Mouse (Mus musculus) frontal cortex, postnatal 14 days (tissue): ENCODE results near the gene Elf3.
"Not testable (repeated sequence)": the region's sequence is repeated elsewhere in the genome, so short reads cannot be mapped to it uniquely, and the experiment has no call there.

ENCODE experiments used
- DNase-seq, 2 experiments: peaks; one replicate each; pipeline ENCODE4 v3.0.0; 2022; ENCODE audit warnings: low spot score in 2 of 2

The Elf3 gene

DNA sequence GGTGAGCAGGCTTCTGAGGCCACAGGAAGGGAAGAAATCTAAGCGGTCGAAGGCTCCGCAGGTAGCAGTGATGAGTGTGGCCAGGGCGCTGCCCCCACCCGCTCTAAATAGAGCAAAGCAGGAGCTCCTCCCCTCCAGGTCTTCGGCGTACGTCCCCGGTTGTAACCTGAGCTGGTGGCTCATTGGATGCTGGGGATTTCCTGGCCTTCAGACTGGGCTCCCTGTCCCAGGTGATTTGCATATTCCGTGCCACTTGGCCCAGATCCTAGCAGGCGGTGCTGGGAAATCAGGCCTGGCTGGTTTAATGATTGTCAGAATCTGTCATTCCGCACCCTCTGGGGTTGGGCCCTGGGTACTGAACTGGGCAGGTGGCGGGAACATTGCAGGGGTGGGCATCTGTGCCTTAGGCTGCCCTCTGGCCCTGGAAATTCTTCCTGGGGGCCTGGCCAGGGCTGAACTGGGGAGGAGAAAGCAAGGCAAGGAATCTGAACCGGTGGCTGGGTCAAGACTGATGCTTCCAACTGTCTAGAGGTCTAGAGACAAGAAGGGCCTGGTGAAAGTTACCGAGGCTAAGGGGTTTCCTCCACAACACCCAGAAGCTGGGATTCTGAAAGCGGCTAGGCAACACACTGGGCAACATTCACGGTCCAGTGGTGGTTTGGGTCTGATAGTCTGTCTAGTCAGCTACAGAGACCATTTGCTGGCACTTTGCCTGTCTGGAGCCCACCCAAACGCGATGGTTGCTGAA, at the start of gene Elf3:
TSS of gene Elf3 (minus strand) at position 189 of the 748 bp plus-strand sequence.
- no peak for DNase-seq

DNA sequence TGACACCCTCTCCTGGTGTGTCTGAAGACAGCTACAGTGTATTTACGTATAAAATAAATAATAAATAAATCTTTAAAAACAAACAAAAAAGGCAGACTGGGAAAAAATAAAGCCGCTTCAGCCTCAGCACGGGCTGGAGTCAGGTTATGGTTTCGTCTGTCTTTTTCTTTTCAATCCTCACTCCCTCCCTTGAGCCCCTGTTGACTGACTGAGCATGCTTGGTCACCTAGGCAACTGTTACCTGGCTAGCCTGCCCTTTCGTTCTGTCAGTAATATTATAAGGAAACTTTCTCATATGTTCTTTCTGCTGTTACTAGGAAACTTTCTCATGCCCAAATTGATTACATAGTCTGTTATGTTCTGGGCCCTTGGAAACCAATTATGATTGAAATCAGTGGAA, 32.5 kb upstream of the Elf3 start:
- no peak for DNase-seq

DNA sequence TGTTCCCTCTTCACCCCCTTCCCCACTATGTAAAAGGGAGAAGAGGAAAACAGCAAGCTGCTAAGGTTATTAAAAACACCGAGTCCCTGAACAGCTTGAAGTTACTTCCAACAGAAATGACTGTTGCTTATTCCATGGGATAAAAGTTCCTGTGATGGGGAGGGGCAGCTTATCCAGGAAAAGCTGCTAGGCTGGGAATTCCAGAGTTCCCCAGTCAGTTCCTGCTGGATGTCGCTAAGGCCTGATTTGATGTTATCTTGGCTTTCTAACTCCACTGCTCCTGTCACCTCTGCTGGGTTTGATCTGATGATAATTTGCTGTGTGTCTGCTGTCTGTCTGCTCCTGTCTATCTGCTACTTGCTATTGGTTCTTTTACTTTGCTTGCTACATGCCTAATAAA, 27.9 kb upstream of the Elf3 start:
- no peak for DNase-seq

DNA sequence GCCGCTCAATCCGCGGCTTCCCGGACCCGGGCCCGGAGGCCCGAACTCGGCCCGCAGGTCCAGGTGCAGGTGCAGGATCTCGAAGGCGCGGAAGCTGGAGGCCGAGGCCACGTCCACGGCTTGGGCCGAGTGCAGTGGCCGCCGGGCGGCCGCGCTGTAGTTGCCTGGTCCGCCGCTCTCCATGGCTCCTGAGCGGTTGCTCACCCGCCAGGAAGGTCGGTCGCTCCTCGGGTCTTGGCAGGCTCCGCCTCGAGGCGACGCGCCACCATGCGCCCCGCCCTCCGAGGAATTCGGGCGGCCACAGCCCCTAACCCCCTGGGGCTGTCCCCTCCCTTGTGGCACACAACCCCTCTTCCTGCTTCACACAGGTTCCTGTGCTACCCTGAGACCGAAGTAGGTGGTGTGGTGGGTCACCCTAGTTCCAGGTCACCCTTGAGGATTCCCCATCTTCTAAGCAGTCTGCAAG, 25.5 kb upstream of the Elf3 start, which contains the start of gene Rnpep:
TSS of gene Rnpep (minus strand) at position 259 of the 466 bp plus-strand sequence.
- DNase-seq, result peak; percentile 58 to 66

DNA sequence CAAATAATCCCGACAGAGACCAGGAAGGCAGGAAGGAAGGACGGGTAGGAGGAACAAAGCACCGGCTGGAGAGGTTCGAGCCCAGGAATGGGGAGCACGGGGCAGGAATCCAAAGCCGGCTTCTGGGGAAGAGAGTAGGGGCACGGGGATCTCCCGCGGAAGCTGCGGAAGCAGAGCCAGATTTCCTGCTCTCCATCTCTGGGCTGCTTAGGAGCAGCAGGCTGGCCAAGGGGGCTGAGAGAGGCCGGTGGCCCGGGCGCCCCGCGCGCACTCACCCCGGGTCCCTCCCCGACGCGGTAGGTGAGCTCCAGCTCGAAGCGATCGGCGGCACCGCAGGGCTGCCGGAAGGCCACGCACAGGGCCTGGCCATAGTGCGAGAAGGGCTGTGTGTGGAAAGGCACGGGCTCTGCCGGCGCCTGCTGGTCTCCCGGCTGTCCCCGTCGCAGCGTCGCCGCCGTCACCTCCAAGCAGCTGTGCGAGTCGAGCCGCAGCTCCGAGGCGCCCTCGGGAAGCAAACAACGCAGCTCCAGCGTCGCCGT, 25.0 kb upstream of the Elf3 start:
- peak in 1 of 2 experiments; percentile 52 for DNase-seq

DNA sequence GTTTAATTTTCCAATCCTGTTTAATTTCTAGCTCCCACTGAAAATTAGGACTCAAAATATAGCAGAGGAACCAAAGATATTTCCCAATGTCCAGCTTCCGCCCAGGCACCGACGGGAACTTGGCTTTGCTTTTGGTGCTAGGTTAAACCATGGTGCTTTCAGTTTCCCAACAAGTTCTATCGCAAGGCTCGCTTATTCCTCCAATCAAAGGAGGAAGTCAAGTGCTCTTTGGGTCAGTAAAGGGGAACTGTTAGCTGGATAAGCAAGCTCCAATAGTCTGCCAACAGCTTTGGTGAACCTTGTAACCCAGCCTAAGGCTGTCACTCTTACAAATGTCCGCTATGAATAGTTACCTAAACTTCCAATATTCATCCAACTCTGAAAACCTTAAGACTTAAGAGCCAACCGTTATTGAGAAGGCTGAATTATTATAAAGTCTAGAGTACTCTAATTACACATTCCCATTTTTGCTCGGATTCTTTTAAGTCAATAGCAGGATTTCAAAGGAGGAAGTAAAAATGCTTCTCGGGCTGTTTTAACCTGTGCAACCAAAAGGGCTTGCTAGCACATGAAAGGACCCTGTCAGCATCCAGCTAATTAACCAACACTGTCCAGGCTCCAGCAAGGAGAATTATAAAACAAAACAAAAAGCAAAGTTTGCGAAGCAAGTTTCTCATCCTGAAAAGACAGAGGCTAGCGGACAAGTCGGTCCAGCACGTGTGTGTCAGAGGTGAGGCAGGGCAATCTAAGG, 24.3 kb upstream of the Elf3 start:
- no peak for DNase-seq

DNA sequence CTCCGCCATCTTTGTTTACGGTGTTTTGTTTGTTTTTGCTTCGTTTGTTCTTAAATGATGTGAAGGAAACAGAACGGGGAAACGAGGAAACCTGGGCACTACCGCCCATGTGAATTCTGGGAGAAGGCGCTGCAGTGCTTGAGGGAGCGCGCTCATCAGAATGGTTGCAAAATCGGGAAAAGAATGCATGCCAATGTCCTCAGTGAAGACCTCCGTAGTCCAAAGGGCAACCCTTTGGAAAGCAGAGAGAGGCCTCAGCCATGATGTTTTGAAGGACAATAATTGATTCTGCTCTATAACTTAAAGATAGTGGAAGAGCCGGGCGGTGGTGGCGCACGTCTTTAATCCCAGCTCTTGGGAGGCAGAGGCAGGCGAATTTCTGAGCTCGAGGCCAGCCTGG, 23.5 kb upstream of the Elf3 start:
- no peak for DNase-seq

DNA sequence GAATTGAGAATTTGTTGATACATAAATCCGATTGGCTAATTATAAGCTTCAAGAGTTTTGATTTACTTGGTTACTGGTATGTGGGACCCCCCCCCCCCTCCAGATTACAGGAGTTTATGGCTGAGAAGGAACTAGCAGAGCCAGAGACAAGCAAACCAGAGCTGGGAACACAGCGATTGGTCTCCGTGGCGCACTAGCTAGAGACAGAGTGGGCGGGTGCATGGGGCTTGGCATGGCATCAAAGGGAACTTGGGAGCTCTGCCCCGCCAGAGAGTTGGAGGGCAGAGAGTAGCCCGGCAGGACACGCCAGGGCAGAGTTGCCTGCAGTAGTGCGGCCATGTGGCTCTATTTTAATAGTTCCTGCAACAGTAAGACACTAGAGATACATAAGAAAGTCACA, 22.3 kb upstream of the Elf3 start:
- peak; percentile 30 to 44 for DNase-seq

DNA sequence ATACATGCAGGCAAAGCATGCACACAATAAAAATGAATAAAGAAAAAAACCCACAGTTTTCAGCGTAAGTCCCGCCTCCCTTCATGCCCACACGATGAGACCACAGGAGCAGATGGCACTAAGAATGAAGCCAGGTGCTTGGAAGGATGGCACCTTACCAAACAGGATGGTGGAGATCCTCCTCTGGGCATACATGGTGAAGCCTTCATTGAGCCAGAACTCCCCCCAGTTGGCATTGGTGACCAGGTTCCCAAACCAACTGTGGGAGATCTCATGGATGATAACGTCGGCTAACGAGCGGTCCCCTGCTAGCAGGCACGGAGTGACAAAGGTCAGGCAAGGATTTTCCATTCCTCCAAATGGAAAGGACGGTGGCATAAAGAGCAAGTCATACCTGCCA, 13.0 kb upstream of the Elf3 start:
- no peak for DNase-seq

DNA sequence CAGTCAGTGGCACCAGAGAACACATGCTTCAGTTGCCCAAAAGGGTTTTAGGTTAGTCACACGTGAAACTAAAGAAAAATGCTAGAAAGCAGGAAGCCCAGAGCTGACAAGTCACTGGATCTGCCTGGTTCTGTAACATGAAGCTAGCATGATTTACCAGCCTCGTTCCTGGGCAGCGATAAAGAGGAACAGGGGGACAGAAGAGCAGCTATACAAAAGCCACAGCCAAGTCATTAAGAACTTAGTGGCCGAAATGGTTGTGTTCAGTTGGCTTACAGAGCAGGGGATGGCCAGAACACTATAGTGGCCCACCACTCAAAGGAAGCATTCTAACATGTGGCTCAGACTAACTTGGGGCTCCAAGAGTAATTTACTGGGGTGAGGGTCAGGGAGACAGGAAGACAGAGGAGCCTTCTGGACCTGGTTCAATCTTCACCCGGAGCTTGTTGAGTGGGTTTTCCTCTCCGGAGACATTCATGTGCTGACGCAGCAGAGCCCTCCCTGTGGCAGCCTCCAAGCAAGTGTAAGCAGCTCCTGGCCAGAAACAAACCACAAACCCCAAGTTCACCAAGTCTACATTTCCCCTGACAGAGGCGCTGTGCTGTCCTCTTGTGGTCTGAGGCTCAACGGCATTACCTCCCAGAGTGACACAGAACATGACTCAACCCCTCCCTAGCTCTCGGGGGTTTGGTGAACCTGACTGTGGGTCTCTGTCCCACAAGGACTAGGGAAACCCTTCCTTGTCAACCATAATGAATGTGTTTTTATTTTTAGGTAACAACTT, 9.5 kb upstream of the Elf3 start:
- DNase-seq, result no peak

DNA sequence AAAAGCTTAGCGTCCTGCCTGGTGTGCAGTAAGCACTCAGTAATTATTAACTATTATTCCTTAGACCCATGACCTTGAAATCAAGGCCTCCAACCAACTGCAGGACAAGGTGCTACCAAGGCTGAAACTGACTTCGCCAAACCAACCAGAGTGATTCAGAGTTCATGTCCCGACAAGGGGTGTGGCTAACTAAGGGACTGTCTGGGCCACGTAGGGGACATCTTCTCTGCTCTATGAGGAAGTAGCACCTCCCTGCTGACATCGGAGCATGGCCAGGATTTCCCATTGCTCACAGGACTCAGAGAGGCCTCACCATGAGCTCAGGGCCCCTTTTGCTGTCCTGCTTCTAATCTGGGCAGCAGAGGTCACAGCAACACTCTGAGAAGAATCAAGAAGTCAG, 7.5 kb upstream of the Elf3 start:
- no peak for DNase-seq

DNA sequence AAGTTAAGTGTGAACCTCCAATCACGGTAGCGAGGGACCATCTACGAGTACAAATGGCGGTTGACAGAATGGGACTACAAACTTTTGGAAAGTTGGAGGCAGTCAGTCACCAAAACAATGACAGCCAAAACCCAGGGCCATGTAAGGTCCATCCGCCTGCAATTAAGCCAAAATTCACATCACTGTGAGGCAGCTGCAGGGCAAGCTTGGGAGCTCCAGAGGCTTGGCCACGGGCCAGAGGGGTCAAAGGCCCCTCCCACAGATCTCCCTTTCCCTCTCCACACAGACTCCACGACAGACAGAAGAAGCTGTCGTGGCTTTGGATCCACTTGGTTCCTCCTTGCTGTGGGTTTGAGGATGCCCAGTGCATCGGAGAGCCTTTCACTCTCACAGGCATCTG, 4.9 kb upstream of the Elf3 start:
- no peak for DNase-seq

DNA sequence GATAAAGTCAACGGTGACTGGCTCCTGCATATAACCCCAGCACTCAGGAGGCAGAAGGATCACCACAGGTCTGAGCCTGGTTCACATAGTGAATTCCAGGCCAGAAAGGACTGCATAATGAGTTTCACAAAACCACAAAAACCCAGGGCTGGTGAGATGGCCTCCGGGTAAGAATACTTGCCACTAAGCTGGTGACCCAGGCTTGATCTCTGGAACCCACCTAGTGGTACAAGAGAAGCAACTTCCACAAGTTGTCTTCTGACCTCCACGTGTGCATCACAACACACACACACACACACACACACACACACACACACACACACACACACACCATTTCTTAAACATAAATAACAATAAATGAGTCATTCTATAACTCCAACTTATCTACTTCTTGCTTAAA, 4.0 kb upstream of the Elf3 start:
- DNase-seq, result no peak

DNA sequence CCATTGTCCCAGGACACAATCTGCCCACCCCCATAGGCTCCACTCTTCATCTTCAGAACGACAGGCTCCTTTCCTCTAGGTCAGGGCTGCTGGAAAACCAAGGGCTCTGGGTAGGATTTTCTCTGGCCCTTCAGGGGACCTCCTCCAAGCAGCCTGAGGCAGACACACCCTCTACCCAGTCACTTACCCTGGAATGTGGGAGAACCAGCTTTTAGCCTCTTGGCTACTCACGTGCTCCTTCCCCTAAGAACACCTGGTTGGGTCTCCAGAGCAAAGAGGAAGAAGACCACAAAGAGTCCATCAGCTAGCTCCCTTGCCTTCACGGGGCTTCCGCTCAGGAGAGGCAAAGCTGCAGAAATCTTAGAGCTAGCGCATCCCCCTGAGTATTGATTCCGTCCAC, 2.6 kb upstream of the Elf3 start:
- DNase-seq, result no peak

DNA sequence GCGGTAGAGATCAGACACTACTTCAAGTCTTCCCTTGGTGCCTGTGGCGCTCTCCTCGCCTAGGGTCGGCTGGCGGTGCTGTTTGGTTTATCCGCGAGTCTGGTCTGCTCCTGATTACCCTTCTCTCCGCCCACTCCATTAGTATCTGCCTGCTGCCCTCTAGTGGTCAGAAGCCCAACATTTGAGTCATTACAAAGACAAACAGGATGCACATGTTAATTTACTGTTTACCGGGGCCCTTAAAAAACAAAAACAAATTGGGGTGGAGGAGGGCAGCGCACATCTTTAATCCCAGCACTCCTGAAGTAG, 714 bp upstream of the Elf3 start:
- peak; percentile 33 to 73 for DNase-seq

DNA sequence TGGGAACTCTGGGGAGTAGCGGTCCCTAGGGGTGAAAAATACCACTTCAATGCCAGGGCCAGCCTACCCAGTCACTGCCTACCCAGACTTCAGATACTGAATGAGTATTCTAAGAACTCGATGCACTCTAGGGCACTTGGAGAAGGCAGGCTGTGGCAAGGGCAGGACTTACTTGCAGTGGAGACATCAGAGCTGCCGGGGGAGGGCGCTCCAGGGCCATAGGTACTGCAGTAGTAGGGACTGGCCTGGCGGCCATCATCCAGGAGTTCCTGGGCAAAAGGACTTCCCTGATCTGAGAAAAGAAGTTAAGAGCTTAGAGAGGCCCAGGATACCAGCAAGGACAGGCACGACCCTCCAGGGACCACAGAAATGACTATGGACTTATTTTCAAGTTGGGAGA, 2.1 kb downstream of the Elf3 start:
- no peak for DNase-seq

DNA sequence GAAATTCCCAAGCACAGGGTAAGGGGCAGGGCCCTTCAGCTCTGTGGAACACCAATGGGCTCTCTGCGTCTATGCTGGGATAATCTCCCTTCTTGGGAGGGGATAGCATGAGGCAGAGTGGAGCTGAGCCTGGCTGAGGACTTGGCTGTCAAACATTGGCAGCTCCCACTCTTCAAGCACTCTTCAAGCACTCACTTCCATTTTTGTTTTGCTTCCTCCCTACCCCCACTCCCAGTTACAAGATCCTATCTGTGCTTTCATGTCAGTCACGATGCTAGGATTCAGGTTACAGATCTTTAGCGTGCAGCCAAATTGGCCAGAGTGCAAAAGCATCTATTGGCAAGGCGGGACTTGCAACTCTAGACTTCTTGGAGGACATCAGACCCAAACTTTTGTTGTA, 5.5 kb downstream of the Elf3 start:
- no peak for DNase-seq

DNA sequence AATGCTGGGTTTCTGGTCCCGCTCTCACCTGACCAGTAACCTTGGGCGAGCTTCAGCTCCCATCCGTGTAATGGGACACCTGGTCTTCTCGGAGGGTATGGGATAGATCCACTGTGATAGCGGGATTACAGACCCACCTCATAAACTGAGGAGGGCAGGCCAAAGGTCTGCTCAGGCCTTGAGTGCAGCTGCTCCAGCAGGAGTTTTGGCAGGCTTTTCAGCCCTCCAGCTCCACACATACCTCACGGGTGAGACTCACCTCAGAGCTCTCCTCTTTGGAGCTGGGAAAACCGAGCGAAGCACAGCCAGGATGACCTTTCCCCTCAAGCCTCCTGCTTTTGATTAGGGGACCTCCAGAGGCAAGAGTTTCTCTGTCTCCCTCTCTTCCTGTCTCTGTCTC, 7.0 kb downstream of the Elf3 start:
- no peak for DNase-seq

DNA sequence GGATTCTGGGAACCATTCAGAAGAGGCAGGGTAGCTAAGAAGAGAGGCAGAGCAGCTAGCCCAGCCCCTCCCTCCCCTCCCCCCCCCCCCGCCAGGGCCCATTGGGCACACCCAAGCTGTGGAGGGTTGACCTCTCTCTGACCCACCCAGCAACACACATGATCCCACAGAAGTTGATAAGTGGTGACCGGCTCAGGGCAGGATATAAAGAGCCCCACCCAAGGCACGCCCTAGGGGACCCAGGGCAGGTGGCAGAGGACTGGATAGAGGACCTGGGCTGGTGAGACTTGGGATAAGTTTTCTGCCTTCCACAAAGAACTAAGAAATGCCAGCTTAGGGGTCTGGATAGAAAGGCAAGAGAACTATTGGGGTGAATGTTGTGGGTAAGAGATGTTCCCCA, 7.7 kb downstream of the Elf3 start:
- DNase-seq, result no peak

DNA sequence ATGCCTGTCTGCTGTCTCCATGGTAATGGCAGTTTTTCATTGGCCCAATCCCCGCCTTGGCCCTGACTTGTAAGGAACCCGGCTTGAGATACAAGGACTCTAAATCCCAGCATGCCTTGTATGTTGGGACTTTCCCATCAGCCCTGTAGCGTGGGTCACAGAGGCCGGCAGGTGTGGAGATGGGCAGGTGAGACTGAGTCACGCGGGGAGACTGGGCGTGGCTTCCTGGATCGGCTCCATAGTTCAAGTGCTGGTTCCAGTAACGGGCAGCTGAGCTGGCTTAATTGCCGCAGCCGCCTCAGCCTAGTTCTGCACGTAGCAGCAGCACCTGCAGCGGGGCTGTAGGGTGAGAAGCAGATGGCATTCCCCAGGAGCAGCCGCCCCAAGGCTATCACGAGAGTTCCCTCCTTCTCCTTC, 9.9 kb downstream of the Elf3 start:
- peak; percentile 48 to 62 for DNase-seq

DNA sequence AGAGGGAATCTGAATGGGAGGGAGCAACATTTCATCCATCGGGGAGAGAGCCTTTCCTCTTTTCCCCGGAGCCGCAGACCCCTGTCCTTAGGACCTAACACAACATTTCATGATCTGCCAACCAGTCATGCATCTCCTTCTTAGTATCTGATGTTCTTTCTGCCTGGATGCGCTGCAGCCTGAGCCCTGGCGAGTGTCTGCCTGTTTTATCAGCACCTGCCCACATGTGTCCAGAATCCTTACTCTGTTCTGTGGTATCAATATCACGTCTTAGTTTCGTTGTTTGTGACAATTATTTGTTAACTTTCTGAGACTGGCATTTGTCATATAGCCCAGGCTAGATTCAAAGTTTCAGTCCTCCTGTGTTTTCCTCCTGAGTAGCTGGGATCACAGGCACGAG, 14.4 kb downstream of the Elf3 start:
- no peak for DNase-seq

DNA sequence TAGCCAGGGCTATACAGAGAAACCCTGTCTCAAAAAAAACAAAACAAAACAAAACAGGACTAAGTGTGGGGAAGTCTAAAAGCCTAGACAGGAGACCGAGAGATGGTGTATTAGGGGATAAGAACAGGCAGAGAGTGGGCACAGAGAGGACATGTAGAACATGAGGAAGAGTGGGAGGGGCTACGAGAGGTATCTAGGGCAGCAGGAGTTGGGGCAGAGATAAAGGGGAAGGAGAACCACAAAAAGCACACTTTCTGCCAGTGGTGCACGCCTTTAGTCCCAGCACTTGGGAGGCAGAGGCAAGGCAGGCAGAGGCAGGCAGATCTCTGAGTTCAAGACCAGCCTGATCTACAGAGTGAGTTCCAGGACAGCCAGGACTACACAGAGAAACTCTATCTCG, 18.2 kb downstream of the Elf3 start:
- DNase-seq, result not testable (repeated sequence)
